Mouse (Mus musculus) T-helper 17 cell (primary cell): ENCODE measurements around the gene Poc1b.
"Not testable (repeated sequence)": the region's sequence is repeated elsewhere in the genome, so short reads cannot be mapped to it uniquely, and the experiment has no call there.

Experiments
- in situ Hi-C, 2 experiments: fragments of 300-600 bp; cut with MboI, MseI; formaldehyde crosslinking; loops; 1 replicate in 1 of 2; 2 replicates in 1 of 2; pipeline ENCODE4 v1.15.1; 2025; ENCODE audit warnings: high pct_unique_total_duplicates in 2 of 2

Gene Poc1b

DNA sequence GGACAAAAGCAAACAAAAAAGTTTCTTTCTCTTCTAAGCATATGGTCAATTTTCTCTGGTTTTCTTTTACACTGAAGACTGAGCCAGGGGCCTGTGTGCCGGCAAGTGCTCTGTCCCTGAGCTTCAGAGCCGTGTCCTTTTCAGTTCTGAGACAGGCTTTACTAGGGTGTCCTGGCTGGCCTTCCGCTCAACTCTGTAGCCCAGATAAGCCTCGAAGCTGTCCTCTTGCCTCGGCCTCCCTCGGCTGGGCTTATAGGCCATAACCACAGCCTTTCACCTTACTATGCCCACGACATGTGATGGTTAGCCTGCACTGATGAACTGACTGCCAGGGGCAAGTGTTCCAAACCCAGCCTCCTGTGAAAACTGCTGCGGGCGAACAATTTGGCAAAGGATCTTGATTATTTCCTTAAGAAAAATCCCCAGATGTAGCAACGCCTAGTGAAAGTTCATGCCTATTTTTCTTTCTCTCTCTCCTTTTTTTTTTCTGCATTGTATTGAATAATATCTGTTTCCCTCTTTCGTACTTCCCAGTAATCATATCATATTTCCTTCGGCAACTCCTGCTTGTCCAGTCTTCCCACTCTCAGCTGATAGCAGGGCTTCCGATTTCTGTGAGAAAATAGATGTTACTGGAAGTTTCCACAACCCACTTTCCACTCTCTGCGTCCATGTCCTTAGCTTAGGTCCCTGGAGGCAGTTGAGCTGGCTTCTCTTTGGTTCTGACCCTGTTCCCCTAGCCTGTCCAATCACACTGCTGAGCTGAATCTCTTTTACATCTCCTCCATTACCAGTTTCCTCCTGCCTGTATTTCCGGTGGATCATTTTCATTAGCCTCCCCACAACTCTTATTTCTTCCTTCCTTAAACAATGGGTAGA, 107.8 kb downstream of the Poc1b start:
- in situ Hi-C loops, result loop anchor here (5.0 kb wide), 2 partner anchors 38 to 48 kb away; partner anchors contain the start of gene Dusp6 (in 1 of the 2)

DNA sequence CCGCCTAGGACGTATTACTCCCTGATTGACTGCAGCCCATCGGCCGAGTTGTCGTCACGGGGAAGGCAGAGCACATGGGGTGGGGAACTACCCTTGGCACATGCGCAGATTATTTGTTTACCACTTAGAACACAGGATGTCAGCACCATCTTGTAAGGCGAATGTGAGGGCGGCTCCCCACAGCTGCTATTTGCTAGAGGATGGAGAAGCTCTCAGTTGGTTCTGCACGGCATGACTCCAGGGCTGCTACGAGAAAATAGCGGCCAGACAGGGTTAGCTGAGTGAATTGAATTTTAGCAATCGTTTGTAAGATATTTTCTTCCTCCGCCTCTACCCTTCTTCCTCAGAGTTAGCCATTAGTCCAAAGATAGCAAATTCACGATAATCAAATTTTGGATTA, 109.7 kb downstream of the Poc1b start:
- in situ Hi-C loops, result not testable (repeated sequence)

DNA sequence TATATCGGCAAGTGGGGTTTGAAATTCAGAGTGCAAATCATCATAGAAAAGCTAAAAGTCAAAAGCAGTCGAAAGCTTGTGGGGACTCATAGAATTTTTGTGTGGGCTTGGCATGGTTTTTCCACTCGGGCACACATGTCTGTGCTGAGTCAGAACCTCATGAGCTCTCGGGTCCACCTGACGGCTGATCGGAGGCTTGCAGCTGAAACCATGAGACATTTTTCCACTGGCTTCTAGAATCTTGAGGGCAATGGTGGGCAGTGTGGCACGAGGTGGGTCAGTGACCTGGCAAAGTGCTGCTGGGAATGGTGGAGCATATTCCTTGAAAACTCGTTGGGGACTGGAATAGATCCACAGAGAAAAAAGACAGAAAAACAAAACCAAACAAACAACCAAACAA, 114.7 kb downstream of the Poc1b start:
- in situ Hi-C loops, result no loop called here

DNA sequence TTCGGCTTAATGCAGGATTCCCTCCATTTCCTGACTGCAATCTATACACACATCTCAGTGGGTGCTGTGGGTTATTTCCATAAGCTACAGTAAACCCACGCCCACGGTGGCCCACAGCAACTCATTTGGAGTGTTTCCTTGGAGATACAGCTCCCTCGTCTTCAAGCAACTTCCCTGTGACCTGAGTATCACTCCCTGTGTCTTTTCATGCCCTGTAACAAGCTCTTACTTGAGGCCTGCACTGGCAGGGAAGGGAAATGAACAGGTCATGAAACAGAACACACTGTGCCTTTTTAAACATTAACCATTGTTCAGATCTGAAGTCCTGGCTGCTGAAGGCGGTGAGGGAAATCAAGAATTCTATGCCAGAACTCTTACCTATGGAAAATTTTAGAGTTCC, 115.9 kb downstream of the Poc1b start:
- in situ Hi-C loops, result no loop called here

DNA sequence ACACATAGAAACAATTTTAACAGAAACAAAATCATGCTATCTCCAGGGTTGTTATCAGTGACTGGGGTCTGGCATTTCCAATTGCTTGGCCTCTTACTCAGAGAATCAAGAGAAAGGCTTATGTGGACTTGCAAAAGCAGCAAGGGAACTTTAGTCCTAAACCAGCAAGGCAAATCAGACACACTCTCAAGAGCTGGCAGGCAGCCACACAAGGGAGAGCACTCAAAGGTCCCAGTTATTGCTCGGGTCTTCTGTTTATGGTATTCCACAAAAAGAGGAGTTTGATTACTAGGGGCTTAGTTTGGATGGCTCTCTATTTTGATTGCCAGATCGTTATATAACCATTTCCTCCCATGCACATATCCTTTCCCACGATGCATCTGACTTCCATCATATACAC, 117.4 kb downstream of the Poc1b start:
- in situ Hi-C loops, result no loop called here

DNA sequence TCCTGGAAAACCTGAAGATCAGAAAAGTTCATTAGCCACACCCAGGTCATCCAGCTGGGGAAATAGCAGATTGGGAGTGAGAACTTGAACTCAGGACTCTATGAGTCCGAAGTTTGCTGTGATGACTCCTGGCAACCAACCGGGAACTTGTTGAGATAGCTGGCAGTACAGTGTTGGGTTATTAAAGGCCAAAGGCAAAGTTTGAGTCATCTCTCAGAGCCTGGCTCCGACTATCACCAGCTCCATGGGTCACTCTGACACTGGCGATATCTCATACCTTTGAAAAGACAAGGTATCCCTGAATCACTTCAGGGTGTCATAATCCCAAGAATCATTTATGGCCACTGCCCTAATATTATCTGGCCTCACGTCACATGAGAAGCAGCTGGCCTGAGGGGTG, 119.9 kb downstream of the Poc1b start:
- in situ Hi-C loops, result no loop called here

DNA sequence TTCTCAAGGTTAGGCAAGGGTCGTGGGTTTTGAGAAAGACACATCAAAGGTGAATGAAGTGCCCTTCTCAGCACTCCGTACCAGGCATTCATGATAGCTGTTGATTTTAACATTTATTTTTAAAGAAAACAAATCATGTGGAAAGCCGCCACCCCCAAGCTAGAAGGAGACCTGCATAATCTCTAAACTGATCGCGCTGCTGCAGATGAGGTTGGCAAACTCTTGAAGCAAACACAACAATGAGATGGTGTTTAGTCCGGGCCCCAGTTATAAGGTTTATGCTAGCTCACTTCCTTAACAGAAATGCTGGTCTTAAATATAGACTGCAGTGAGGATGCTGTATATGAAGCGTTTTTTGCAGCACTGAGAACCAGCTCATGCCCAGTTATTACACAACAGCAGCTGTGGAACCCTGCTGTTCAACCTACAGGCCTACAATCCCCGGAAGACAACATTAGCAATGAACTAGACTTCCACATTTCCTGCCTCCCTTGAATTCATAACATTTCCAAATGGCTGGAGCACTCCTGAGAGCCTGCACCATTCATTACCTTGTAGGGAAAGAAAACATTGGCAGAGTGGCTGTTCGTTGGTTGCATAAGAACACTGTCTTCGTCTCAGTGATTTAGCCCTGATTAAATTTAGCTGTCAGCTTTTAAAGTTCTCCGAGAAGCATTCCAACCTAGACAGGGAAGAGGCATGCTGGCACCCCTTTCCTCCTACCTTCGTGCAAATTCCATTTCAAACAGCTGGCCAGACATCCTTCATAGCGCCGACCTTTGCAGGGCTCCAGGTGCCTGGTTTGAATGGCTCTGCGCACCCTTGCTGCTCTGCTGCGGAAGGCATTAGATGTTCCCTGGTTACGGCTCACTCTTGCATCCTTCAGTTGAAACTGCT, 121.4 kb downstream of the Poc1b start:
- in situ Hi-C loops, result no loop called here

DNA sequence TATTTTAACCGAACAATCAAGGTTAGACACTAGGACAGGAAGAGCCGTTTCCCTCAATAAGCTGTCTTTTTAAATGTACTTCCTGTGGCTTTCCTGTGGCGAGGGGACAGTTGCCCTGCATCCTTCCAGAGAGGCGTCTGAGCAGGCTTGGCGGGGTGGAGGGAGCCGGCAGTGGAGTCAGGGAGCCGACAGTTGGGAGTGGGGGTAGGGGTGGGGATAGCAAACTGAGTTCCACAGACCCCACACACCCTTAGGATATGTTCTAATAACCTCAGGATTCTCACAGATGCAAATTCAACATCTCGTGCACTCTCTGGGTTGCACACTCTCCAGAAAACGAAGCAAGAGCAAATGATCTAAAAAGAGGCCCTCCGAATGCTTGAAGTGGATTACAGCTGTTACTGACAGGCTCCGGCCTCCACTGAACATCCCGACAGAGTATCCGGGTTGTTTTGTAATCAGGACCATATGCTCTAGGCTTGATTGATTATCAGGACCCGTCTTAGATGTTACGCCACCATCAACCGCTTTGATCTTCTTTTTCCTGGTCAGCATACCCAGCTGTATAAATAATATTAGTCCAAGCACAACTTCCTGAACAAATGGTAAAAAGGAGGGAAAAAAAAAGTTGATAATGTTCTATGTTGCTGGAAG, 122.3 kb downstream of the Poc1b start:
- in situ Hi-C loops, result no loop called here

DNA sequence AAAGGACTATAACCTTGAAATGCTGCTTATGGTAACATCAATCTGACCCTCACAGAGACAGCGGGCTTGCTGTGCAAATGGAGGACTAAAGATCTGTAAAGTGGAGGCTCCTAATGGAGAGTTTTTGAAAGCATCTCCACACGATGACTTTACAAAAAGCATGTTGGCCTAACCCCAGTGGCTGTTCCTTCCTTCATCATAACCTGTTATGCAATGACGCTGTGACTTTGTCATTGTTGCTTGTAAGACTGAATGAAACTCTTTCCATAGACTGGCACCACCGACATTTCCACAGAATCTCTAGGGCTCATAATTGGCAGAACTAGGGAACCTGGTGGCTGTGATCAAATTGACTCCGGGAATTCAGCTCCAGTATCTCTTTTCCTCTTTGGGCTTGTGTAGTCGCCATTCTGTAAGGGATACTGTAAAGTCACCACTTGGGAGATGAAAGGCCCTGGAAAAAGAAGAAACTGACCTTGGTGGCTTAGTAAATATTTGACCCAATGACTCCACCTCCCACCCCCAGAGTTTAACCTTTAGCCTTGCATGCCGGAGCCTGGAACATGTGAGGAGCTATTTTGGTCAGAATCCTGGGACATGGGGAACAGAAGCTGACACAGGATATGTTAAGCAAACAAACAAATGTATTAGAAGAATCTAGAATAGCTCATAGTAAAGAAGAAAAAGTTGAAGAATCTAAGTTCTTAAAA, 125.8 kb downstream of the Poc1b start:
- in situ Hi-C loops, result no loop called here

DNA sequence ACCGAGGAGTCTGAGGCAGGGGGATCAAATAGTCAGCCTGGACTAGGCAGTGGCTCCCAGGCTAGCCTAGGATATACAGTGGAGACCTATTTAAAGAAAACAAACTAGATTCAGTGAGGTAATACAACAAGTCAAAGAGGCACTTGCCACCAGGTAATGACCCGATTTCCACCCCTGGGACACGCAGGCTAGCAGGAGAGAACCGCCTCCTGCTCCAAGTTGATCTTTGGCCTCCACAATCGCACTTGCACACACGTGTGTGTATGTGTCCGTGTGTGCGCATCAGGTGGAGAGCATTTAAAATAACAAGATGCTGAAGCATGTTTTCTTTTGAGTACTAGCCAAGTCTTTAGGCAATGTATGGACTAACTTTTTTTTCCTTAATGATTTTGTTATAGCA, 127.5 kb downstream of the Poc1b start:
- in situ Hi-C loops, result no loop called here

DNA sequence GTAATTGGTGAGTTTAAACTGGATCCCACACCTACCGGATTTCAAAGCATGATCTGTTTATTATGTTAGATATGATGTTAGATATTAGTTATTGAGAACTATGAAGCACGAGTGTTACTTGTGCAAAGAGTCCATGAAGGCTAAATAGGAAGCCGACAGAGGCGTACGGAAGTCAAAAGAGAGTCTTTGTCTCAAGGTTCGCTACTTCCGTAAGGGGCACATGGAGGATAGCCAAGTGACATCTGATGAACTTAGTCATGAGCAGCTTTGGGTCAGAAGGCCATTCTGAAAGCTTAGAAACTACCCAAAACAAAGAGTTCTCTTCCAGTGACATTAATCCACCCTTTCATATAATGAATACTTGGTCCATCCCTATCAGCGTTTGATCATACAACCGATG, 128.2 kb downstream of the Poc1b start:
- in situ Hi-C loops, result no loop called here

DNA sequence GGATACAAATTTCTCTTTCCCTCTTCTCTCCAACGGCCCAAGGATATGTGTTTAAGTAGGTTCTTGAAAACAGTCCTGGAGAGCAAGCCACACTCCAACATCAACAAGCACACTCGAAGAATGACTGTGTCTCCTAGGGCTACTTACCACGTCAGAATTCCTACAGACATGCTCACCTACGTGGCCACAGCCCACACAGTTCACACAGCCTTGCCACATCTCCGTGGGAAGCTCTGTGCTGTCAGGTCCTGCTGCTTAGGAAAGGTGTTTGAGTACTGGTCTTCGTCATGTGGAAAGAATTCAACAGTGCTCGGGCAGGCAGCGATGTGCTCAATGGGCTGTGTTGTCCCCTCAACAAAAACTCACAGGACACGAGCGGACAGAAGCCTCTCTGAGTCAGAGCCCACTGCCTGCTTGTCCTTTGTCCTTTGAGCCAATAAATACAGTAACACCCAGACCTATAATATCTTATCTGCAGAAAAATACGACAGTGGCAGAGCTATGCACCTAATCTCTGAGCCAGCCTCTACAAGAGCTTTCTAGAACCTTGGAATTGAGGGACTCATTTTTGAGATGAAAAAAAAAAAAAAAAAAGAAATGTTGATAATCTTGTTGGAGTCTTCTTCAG, 130.5 kb downstream of the Poc1b start:
- in situ Hi-C loops, result no loop called here

DNA sequence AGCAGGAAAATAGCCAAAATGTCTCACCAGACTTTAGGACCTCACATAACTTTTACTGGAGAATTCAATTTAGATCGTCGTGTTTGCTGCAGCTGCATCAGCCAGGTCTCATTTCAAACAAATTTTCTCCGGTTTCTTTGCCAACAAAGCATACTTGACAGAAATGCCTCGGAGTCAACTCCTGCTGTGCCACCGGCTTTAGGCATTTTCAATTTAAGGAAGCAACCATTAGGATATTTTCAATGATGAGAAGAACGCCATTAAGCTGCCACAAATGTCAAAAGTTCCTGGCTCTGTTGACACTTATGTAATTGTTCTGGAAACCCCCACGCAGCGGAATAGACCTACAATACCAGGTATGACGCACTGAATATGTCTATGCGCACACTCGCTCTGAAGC, 131.7 kb downstream of the Poc1b start:
- in situ Hi-C loops, result no loop called here

DNA sequence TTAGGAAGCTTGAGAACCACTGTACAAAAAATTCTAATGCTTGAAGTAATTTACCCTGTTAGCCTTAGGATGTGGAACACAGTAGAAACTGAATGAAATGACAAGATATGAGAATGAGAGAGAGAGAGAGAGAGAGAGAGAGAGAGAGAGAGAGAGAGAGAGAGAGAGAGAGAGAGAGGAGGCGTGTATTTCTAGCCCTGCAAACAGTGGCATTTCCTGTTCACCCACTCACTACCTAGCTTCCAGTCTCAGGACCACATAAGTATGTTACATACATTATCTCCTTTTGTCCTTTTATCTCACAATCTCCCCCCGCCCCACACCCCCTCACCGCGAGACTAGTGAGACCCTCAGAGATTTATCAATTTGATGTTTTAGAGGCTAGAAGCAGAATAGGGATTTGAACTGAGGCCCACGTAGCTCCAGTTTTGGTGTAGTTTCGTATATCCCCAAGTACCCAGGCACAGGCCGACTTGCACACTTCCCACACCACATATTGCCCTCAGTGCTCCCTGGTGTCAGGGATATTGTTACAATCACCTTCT, 134.5 kb downstream of the Poc1b start:
- in situ Hi-C loops, result no loop called here

DNA sequence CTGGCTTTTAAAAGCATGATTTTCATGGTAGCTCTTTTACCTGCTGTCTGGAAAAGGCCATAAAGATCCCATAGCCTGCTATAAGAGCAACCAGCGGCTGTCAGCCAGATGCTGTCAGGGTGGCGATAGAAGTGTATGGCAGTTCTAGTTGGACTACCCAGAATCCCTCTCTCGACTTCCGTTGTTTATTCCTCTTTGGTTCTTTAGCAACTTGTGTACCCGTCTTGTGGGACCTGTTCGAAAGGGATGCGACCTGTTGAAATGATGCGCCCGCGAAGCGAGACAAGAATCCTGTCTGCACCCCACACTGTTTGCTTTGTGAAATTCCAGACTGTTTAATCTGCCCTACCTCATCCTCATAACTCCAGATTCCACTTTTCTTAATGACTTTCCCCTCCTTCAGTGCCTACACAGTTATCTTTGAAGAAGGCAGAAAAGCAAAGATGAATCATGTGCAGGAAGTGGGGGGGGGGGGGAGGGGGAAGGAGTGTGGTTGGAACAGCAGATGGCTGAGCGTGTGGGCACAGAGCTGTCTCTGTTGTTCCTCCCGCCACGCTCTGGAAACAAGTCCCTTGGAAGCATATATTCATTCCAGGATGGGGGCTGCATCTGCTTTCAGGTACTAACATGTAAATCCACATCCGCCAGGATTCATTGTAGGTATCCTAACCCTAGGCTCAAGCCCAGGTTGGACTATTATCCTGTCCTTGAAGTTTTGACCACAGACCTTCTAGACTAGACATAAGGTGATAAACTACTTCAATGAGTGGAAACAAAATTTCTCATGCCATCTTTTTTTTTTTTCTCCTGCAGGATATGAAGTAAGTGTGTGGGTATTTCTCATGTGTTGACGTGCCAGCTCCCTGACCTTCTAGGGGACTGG, 135.2 kb downstream of the Poc1b start:
- in situ Hi-C loops, result no loop called here

DNA sequence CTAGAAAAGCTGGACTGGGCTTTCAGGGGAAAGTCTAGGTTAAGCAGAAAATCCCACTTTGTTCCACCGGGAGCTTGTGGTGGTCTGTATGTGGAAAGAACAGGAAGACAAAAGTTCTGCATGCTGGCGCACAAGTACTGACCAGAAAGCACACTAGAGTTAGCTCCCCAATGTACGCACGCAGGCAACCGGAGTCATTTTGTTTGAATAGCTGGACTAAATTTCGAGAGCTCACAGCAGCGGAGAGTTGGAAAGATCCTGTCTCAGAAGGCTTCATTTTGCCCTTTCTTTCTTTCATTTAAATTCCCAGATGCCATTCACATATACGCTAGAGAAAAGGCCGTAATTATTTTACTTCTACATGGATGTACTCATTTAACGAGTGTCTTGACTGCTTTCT, 135.9 kb downstream of the Poc1b start:
- in situ Hi-C loops, result no loop called here

DNA sequence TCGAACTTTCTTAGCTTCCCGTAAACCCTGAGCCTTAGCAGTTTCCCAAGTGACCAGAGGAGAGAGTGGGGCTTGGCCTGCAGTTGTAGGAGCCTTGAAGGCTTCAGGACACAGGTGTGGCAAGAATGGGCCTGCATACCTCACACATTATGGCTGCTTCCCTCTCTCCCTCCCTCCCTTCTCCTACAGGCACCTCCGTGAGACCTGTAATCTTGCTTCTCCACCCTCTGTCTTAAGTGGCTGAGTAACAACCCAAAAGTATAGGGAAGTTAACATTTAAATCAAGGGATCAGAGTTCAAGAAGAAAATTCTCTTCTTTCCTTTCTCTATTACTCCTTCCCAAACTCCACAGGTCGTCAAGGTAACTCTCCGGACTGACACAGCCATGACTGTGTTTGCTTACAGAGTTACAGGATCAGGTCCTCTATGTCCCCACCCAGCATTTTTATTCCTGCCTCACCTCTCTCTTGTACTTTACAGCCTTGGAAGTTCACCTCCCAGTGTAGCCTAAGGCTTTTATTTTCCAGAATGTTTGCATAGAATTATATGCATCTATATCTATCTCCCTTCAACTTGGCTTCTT, 137.2 kb downstream of the Poc1b start:
- in situ Hi-C loops, result no loop called here

DNA sequence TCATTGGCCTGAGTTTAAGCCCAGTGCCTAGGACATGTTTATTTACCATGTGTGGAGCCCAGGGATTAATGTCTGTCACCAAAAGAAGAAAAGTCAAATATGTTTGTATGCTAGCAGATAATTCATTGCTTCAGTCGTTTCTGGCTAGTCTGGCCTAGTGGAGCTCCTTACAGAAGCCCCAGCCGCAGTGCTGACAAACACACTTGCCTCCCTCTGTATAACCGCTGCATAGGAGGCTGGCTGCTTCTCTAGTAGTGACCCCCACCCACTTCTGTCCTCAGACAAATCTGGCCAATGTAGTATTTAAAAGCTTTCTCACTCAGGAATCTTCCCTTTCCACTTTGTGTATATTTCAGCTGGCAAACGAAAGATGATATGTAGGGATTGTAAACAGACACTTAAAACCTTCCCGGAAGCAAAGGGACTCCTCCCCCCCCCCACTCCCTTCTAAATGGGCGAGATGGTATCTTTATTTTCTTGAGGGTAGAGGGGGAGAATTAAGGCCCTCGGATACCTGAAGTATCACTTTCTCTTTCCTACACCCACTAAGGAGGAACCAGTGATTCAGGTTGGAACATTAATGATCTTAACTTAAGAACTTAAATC, 137.9 kb downstream of the Poc1b start:
- in situ Hi-C loops, result no loop called here
